Mouse (Mus musculus) stomach, postnatal 0 days (tissue): ENCODE measurements around the gene Hes2.

Source experiments
- CTCF ChIP-seq: IDR thresholded peaks from 2 replicates; pipeline ENCODE4 v1.5.1; 2016; ENCODE audit warnings: antibody characterized with exemption, low read depth, mild to moderate bottlenecking, moderate library complexity
- EP300 ChIP-seq: optimal IDR thresholded peaks from 2 replicates; pipeline ENCODE3; 2016; ENCODE audit warnings: antibody characterized with exemption

DNA sequence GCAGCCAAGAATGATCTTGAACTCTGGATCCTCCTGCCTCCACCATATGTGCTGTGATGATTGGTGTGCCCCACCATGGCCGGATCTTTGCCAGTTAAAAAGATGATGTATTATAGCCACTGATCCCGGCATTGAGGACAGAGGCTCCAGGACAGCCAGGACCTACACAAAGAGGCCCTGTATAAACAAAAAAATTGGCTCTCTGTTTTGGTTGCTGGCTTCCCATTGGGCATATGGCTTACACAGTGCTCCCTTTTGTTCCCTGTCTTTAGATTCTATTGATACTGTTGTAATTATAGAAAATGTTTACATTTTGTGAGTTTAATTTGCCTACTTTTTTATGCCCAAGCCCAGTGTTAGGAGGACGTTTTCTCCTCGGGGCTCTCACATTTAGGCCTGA, 33.9 kb downstream of the Hes2 start:
- TF ChIP-seq CTCF, result no peak
- TF ChIP-seq EP300, result no peak
